Mouse (Mus musculus) heart, adult 2 months (tissue): ENCODE data around the gene Zfp985.

Experiments
- CTCF ChIP-seq: fragments of 200-600 bp; IDR thresholded peaks from 2 replicates; pipeline ENCODE4 v1.8.1; 2022; ENCODE audit warnings: antibody characterized with exemption, mild to moderate bottlenecking, moderate library complexity
- POLR2A ChIP-seq: fragments of 200-500 bp; IDR thresholded peaks from 2 replicates; pipeline ENCODE4 v1.6.1; 2011; ENCODE audit warnings: mild to moderate bottlenecking, low read depth, low read length, control low read depth; ENCODE audit not compliant: insufficient read depth

GRCm38 (mm10) chr4:147541105-147541504 is 12.0 kb upstream of the Zfp985 start:
- TF ChIP-seq CTCF (no peak), POLR2A (no peak)
